Mouse (Mus musculus): Measurements from ENCODE around the gene Lsamp. TPM values are rescaled to one million over a fixed set of nuclear protein-coding genes. Genes with fewer than 3 reads are reported as not detected.

Gene Lsamp
- polyA plus RNA-seq, 1 experiment from 2014 or later: 4.0 TPM

GRCm38 (mm10) chr16:42074325-42074724 lies 2090.2 kb downstream of the Lsamp start:
- Histone ChIP-seq H3K27ac (no peak overlapping the region), H3K36me3 (no peaks in the 10 kb centered on the region), H3K27me3 (replicated peaks) (no peaks in the 10 kb centered on the region), H3K9ac (no peak overlapping the region), H3K9me3 (no peaks in the 10 kb centered on the region), H3K4me1 (replicated peaks) (no peaks in the 10 kb centered on the region), H3K4me2 (replicated peaks) (no peak overlapping the region), H3K4me3 (replicated peaks) (no peak overlapping the region)
- ATAC-seq: no peak
- WGBS: 80% methylated on average over 3 of the region's 3 CpGs

- no peak for ATAC-seq
- Histone ChIP-seq H3K4me1 (replicated peaks) (no peaks in the 10 kb centered on the region), H3K36me3 (no peaks in the 10 kb centered on the region), H3K9me3 (no peaks in the 10 kb centered on the region), H3K4me3 (replicated peaks) (no peak overlapping the region), H3K9ac (no peak overlapping the region), H3K4me2 (replicated peaks) (no peak overlapping the region), H3K27me3 (replicated peaks) (no peaks in the 10 kb centered on the region), H3K27ac (no peak overlapping the region)
- WGBS: 83% methylated on average over 4 of the region's 4 CpGs
Observed at GRCm38 (mm10) chr16:42079573-42079972, 2095.4 kb downstream of the Lsamp start.

GRCm38 (mm10) chr16:42081611-42082010 lies 2097.4 kb downstream of the Lsamp start:
- H3K9me3 ChIP-seq: no peaks in the 10 kb centered on the region
- H3K27me3 ChIP-seq (replicated peaks): no peaks in the 10 kb centered on the region
- H3K4me1 ChIP-seq (replicated peaks): no peaks in the 10 kb centered on the region
- no peak overlapping the region for H3K4me2 ChIP-seq (replicated peaks)
- ATAC-seq: no peak
- 62% methylated on average over 2 of the region's 2 CpGs for WGBS
- H3K4me3 ChIP-seq (replicated peaks): no peak overlapping the region
- H3K36me3 ChIP-seq: no peaks in the 10 kb centered on the region
- no peak overlapping the region for H3K9ac ChIP-seq
- H3K27ac ChIP-seq: no peak overlapping the region

- no peaks in the 10 kb centered on the region for H3K27me3 ChIP-seq (replicated peaks)
- no peak overlapping the region for H3K4me2 ChIP-seq (replicated peaks)
- H3K27ac ChIP-seq: no peak overlapping the region
- no peak overlapping the region for H3K9ac ChIP-seq
- H3K9me3 ChIP-seq: no peaks in the 10 kb centered on the region
- WGBS: 91% methylated on average over 1 of the region's 1 CpGs
- no peaks in the 10 kb centered on the region for H3K36me3 ChIP-seq
- H3K4me1 ChIP-seq (replicated peaks): no peaks in the 10 kb centered on the region
- H3K4me3 ChIP-seq (replicated peaks): no peak overlapping the region
- ATAC-seq: no peak
Observed at GRCm38 (mm10) chr16:42097510-42097909, 2113.3 kb downstream of the Lsamp start.

DNA sequence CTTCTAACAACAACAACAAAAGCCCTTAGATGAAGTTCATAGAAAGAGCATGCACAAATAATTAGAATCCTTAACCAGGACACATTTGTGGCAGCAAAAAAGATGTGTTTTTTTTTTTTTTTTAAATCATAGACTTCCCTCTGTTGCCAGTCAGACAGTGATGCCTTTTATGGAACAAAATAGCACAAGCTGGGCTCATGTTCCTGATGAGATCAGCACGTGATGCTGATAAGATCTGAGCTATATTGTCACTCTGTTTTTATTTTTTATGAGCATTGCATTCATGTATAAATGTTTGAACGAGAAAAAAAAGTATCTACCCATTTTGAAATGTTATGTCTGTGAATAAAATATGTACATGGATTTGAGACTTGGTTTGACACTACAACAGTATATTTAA lies 2118.0 kb downstream of the Lsamp start:
- no peak overlapping the region for H3K27ac ChIP-seq
- no peaks in the 10 kb centered on the region for H3K36me3 ChIP-seq
- no peak overlapping the region for H3K9ac ChIP-seq
- no peaks in the 10 kb centered on the region for H3K9me3 ChIP-seq
- H3K4me3 ChIP-seq (replicated peaks): no peak overlapping the region
- H3K4me2 ChIP-seq (replicated peaks): no peak overlapping the region
- no peaks in the 10 kb centered on the region for H3K4me1 ChIP-seq (replicated peaks)
- ATAC-seq: no peak
- no peaks in the 10 kb centered on the region for H3K27me3 ChIP-seq (replicated peaks)
- 30% methylated on average over 2 of the region's 2 CpGs for whole genome bisulfite sequencing

GRCm38 (mm10) chr16:42102635-42103034 lies 2118.5 kb downstream of the Lsamp start:
- H3K27ac ChIP-seq: no peak overlapping the region
- H3K9ac ChIP-seq: no peak overlapping the region
- H3K27me3 ChIP-seq (replicated peaks): no peaks in the 10 kb centered on the region
- no peak for ATAC-seq
- no peak overlapping the region for H3K4me2 ChIP-seq (replicated peaks)
- WGBS: 21% methylated on average over 8 of the region's 8 CpGs
- no peaks in the 10 kb centered on the region for H3K9me3 ChIP-seq
- no peak overlapping the region for H3K4me3 ChIP-seq (replicated peaks)
- H3K36me3 ChIP-seq: no peaks in the 10 kb centered on the region
- H3K4me1 ChIP-seq (replicated peaks): no peaks in the 10 kb centered on the region

GRCm38 (mm10) chr16:42112251-42112650 lies 2128.1 kb downstream of the Lsamp start:
- no peaks in the 10 kb centered on the region for H3K36me3 ChIP-seq
- no peak overlapping the region for H3K4me3 ChIP-seq (replicated peaks)
- no peak overlapping the region for H3K4me2 ChIP-seq (replicated peaks)
- WGBS: 100% methylated on average over 1 of the region's 1 CpGs
- no peak for ATAC-seq
- H3K27ac ChIP-seq: no peak overlapping the region
- no peaks in the 10 kb centered on the region for H3K4me1 ChIP-seq (replicated peaks)
- no peak overlapping the region for H3K9ac ChIP-seq
- H3K9me3 ChIP-seq: no peaks in the 10 kb centered on the region
- H3K27me3 ChIP-seq (replicated peaks): no peaks in the 10 kb centered on the region

GRCm38 (mm10) chr16:42113246-42113645 lies 2129.1 kb downstream of the Lsamp start:
- WGBS: 87% methylated on average over 2 of the region's 2 CpGs
- Histone ChIP-seq H3K9me3 (no peaks in the 10 kb centered on the region), H3K4me1 (replicated peaks) (no peaks in the 10 kb centered on the region), H3K36me3 (no peaks in the 10 kb centered on the region), H3K27ac (no peak overlapping the region), H3K9ac (no peak overlapping the region), H3K4me3 (replicated peaks) (no peak overlapping the region), H3K27me3 (replicated peaks) (no peaks in the 10 kb centered on the region), H3K4me2 (replicated peaks) (no peak overlapping the region)
- no peak for ATAC-seq

GRCm38 (mm10) chr16:42121788-42122187 lies 2137.6 kb downstream of the Lsamp start:
- H3K4me3 ChIP-seq (replicated peaks): no peak overlapping the region
- 84% methylated on average over 6 of the region's 6 CpGs for WGBS

DNA sequence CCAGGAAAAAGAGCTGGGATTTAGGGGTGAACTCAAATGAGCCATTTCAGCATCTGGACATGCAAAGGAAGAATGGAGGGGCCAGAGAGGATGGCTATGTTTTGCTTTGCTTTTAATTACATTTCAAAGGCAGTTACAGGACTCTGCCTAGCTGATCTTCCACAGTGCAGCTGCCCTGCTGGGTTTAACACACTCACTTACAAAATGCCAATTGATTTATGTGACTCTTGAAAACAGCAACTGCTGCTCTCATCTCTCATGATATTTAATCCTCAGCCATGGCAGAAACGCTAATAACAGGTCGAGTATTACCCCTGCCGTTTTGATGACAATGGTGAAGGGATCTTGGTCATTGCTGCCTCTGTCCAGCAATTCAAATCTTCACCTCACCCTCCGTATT lies 2139.7 kb downstream of the Lsamp start:
- H3K4me1 ChIP-seq (replicated peaks): no peaks in the 10 kb centered on the region
- no peaks in the 10 kb centered on the region for H3K36me3 ChIP-seq
- H3K9me3 ChIP-seq: no peaks in the 10 kb centered on the region
- H3K27ac ChIP-seq: no peak overlapping the region
- H3K4me3 ChIP-seq (replicated peaks): no peak overlapping the region
- no peaks in the 10 kb centered on the region for H3K27me3 ChIP-seq (replicated peaks)
- H3K9ac ChIP-seq: no peak overlapping the region
- no peak for ATAC-seq
- no peak overlapping the region for H3K4me2 ChIP-seq (replicated peaks)
- WGBS: 43% methylated on average over 4 of the region's 4 CpGs

More at GRCm38 (mm10) chr16:42121788-42122187, 2137.6 kb downstream of the Lsamp start:
- H3K4me1 ChIP-seq (replicated peaks): no peaks in the 10 kb centered on the region
- no peak overlapping the region for H3K9ac ChIP-seq
- no peaks in the 10 kb centered on the region for H3K36me3 ChIP-seq
- H3K4me2 ChIP-seq (replicated peaks): no peak overlapping the region
- H3K27ac ChIP-seq: no peak overlapping the region
- H3K9me3 ChIP-seq: no peaks in the 10 kb centered on the region
- H3K27me3 ChIP-seq (replicated peaks): no peaks in the 10 kb centered on the region
- ATAC-seq: no peak

DNA sequence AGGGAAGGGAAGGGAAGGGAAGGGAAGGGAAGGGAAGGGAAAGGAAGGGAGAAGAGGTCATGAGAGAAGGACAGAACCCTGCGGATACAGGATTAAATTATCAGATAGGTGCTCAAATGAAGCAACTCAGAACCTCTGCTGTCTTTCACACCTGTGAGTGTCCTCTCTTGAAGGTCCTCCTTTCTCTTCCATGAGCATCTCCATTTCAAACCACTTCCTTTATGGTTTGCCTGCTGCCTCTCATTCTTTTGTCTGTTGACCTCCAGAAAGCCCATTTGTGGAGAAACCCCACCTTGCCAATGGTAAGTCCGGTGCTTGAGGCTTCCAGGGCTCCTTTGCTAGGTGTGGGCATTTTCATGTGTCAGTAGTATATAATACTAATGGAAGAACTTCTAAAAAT lies 2141.9 kb downstream of the Lsamp start:
- 89% methylated on average over 2 of the region's 2 CpGs for WGBS
- no peak overlapping the region for H3K9ac ChIP-seq
- H3K4me2 ChIP-seq (replicated peaks): no peak overlapping the region
- ATAC-seq: no peak
- no peaks in the 10 kb centered on the region for H3K9me3 ChIP-seq
- no peak overlapping the region for H3K27ac ChIP-seq
- no peaks in the 10 kb centered on the region for H3K4me1 ChIP-seq (replicated peaks)
- H3K27me3 ChIP-seq (replicated peaks): no peaks in the 10 kb centered on the region
- H3K4me3 ChIP-seq (replicated peaks): no peak overlapping the region
- no peaks in the 10 kb centered on the region for H3K36me3 ChIP-seq

DNA sequence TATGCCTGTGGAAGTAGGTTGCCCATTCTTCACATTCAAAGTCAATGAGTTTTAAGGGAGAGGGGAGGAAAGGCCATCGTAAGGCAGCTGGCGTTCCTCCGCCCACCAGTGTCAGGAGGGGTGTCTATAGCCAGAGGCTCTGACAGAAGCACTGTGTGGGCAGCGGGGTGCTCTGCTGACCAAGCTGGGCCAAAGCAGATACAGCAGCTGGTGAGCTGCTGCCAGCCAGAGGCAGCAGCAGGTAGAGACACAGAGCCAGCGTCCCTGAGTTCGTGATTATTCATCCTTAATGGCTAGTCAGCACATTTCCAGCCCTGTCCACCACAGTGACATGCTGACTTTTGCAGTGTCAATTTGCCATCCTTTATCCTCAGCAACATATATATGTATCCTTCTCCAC lies 2163.0 kb downstream of the Lsamp start:
- H3K36me3 ChIP-seq: no peaks in the 10 kb centered on the region
- whole genome bisulfite sequencing: 79% methylated on average over 6 of the region's 6 CpGs
- H3K4me2 ChIP-seq (replicated peaks): no peak overlapping the region
- no peaks in the 10 kb centered on the region for H3K27me3 ChIP-seq (replicated peaks)
- no peak for ATAC-seq
- no peak overlapping the region for H3K4me3 ChIP-seq (replicated peaks)
- H3K27ac ChIP-seq: no peak overlapping the region
- H3K9ac ChIP-seq: no peak overlapping the region
- H3K9me3 ChIP-seq: no peaks in the 10 kb centered on the region
- no peaks in the 10 kb centered on the region for H3K4me1 ChIP-seq (replicated peaks)

- Histone ChIP-seq H3K9ac (no peak overlapping the region), H3K36me3 (no peaks in the 10 kb centered on the region), H3K4me3 (replicated peaks) (no peak overlapping the region), H3K9me3 (no peaks in the 10 kb centered on the region), H3K27me3 (replicated peaks) (no peaks in the 10 kb centered on the region), H3K4me2 (replicated peaks) (no peak overlapping the region), H3K4me1 (replicated peaks) (no peaks in the 10 kb centered on the region), H3K27ac (no peak overlapping the region)
- ATAC-seq: no peak
- 59% methylated on average over 6 of the region's 6 CpGs for WGBS
Observed at GRCm38 (mm10) chr16:42149216-42149942, 2165.2 kb downstream of the Lsamp start.

All from intestine, embryonic 15.5 days (tissue).